Mouse (Mus musculus) lung, adult 2 months (tissue): ENCODE results near the gene Lsm11.

ENCODE experiments used
- CTCF ChIP-seq: fragments of 200-500 bp; IDR thresholded peaks from 2 replicates; pipeline ENCODE4 v1.5.1; 2011; ENCODE audit warnings: mild to moderate bottlenecking, low read length, control low read depth; ENCODE audit not compliant: insufficient read depth
- POLR2A ChIP-seq: fragments of 200-500 bp; IDR thresholded peaks from 2 replicates; pipeline ENCODE4 v1.6.1; 2011; ENCODE audit warnings: low read depth, mild to moderate bottlenecking, control low read depth, low read length, borderline replicate concordance; ENCODE audit errors: extremely low read depth

- TF ChIP-seq CTCF: no peak
- no peak for TF ChIP-seq POLR2A
These were observed 51.8 kb downstream of the Lsm11 start for GRCm38 (mm10) chr11:45892861-45893360.
